Mouse (Mus musculus): ENCODE measurements around the gene Vmn1r54.
A peak's percentile ranks its signal among the peaks of the same experiment; 100 is the strongest.
"Not testable (repeated sequence)": the region's sequence is repeated elsewhere in the genome, so short reads cannot be mapped to it uniquely, and the experiment has no call there.

Gene Vmn1r54

GRCm38 (mm10) chr6:90246000-90246399 lies at the start of gene Vmn1r54:
TSS of gene Vmn1r54 (plus strand) at chr6:90246300.
- no peak for DNase-seq (ENCODE audit: low read depth, low spot score)

- not testable (repeated sequence) for DNase-seq (ENCODE audit: low read depth, low spot score)
Measured at GRCm38 (mm10) chr6:90202493-90202892, 43.6 kb upstream of the Vmn1r54 start, which contains the start of gene V1ra8. TSS of gene V1ra8 (plus strand) at chr6:90202793.

- DNase-seq (ENCODE audit: low read depth, low spot score), result no peak
Measured at GRCm38 (mm10) chr6:90224338-90224737, 21.8 kb upstream of the Vmn1r54 start, which contains the start of gene Vmn1r53. TSS of gene Vmn1r53 (minus strand) at chr6:90224438.

- not testable (repeated sequence) for DNase-seq (ENCODE audit: low read depth, low spot score)
Measured at GRCm38 (mm10) chr6:90232114-90232513, 14.0 kb upstream of the Vmn1r54 start.

- DNase-seq (ENCODE audit: low read depth, low spot score), result no peak
Measured at GRCm38 (mm10) chr6:90232681-90233080, 13.4 kb upstream of the Vmn1r54 start.

GRCm38 (mm10) chr6:90244019-90244418 lies 2.1 kb upstream of the Vmn1r54 start:
- DNase-seq (ENCODE audit: low read depth, low spot score), result no peak

- peak; percentile 2 for DNase-seq (ENCODE audit: low read depth, low spot score)
Measured at GRCm38 (mm10) chr6:90288265-90288664, 42.2 kb downstream of the Vmn1r54 start.

- no peak for DNase-seq (ENCODE audit: low read depth, low spot score)
Measured at GRCm38 (mm10) chr6:90300919-90301318, 54.8 kb downstream of the Vmn1r54 start, which contains the start of gene BC048671. TSS of gene BC048671 (plus strand) at chr6:90301219.

- DNase-seq (ENCODE audit: low read depth, low spot score), result no peak
Measured at GRCm38 (mm10) chr6:90306315-90306975, 60.3 kb downstream of the Vmn1r54 start.

- DNase-seq (ENCODE audit: low read depth, low spot score), result no peak
Measured at GRCm38 (mm10) chr6:90308839-90309778, 63.0 kb downstream of the Vmn1r54 start.

- DNase-seq (ENCODE audit: low read depth, low spot score), result no peak
Measured at GRCm38 (mm10) chr6:90315961-90316360, 69.9 kb downstream of the Vmn1r54 start.

GRCm38 (mm10) chr6:90317510-90318258 lies 71.6 kb downstream of the Vmn1r54 start:
- DNase-seq (ENCODE audit: low read depth, low spot score), result no peak

- DNase-seq (ENCODE audit: low read depth, low spot score), result no peak
Measured at GRCm38 (mm10) chr6:90319019-90319418, 72.9 kb downstream of the Vmn1r54 start.

GRCm38 (mm10) chr6:90319475-90320191 lies 73.5 kb downstream of the Vmn1r54 start:
- DNase-seq (ENCODE audit: low read depth, low spot score), result no peak

GRCm38 (mm10) chr6:90320429-90320828 lies 74.3 kb downstream of the Vmn1r54 start:
- no peak for DNase-seq (ENCODE audit: low read depth, low spot score)
